Mouse (Mus musculus): ENCODE data around the gene Hinfp.

DNA sequence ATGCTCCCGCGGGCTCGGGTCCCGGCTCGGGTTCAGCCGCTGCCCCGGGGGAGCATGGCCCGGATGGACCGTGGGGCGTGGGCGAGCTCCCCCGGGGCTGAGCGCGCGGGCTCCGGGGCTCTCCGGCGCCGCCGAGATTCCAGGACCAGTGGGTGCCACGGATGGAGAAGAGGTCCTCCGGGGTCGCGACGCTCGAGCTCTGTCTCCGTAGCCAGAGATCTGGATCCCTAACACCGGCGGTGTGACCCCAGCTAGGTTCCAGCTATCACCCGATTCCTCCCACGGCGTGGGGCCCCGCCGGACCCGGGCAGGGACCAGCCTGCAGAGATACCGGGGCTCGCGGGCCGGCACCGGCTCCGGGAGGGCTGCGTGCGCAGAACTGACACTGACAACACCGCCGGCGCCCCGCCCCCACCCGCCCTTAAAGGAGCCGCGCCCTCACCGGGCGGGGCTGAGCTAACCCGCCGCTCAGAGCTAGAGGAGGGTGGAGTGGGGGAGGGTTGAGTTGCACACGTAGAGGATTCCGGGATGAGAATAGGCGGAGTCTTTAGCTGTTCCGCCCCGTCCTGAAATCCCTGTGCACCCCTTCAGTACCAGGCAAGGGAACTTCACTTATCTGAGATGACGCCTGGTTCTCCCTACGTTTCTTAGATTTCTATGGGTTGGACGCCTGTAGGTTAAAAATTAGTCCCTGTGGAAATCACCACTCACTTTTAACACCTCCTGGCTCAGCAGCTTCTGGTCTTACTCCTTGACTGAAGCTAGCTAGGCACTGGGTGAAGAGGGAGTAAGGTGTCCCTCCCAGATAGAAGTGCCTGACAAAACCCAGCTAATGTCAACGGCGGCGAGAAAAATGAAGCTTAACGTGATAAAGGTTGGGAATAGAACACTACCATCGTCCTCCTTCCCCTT, 14.7 kb upstream of the Hinfp start, which contains the start of gene C2cd2l:
- TF ChIP-seq CTCF (IDR thresholded peaks at IDR 0.05; ENCODE audit: extremely low read depth, insufficient read depth, low read length): no peak
- peak; percentile 60 for TF ChIP-seq POLR2A (IDR thresholded peaks at IDR 0.05; ENCODE audit: extremely low read depth, insufficient read depth, low read length)

All from cortical plate, adult 2 months (tissue).